Mouse (Mus musculus): ENCODE data around the gene S1pr1.
A peak's percentile ranks its signal among the peaks of the same experiment; 100 is the strongest.

The S1pr1 gene

DNA sequence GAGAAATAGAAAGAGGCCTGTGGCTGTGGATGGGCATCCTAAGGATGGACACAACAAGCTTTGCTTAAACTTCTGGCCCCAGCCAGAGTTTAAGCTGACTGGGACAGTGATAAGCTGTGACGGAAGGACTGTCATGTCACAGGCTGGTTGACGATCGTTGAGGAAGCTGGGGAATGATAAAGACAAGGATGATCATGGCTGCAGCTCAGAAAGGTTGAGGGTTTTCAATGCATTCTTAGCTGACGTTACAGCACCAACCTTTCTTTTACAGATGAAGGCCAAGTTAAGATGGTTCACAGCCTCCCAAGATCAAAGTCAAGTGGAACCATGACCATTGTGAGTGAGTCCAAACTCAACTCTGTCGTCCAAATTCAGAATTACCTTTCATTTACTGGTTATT lies 40.2 kb downstream of the S1pr1 start:
- DNase-seq (ENCODE audit: low spot score in 2 of 2) = no peak

DNA sequence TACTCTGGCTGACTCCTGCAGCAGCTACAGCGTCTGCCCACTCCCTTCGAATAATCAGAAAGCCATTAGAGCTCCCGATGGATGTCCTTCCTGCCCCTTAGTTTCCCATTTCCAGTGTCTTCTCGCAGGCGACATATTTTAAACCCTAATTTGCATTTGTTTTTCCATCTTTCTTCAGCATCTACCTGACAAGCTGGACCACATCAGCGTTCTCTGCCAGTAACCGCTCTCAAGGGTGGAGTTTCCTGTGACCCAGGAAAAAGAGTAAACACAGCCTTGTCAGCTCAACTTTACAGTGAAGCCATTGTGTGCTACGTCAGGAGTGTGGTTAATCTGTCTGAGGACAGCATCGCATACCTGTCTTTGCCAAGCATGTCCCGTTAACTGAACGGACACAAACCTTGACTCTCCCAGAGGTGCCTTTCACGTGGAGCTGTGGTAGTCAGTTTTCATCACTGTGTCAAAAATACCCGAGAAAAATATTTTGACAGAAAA lies 41.2 kb downstream of the S1pr1 start:
- DNase-seq (ENCODE audit: low spot score in 2 of 2) = peak; percentile 74 to 78

DNA sequence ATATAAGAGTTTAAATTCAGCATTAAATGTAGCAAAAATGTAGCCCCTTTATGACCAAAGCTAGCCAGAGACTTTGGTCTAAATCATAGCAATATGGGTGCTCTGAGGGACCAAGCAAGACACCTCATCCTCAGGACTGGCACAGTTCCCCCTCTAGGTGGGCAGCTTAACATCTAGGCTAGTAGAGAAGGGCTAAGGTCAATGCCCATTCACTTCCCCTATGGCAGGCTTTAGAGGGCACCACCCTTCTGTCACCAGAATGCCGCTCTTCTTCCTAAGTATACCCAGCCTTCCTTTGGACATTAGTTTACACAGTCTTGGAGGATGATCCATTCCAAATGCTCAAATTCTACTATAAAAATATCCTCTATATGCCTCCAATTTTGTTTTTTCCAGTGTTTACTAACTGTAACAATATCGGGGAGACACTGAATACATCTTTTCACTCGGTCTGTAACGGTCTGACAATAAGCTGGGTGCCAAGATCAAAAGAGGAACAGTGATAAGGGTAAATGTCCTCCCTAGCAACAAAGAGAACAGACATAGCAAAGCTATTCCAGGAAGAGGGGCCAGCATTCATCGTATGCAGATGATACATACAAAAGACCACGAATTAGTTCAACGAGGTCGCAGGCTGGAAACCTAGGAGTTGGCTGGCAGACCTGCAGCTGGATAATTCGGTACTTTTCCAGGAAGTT lies 41.8 kb downstream of the S1pr1 start:
- DNase-seq (ENCODE audit: low spot score in 2 of 2) = peak; percentile 13 to 41

DNA sequence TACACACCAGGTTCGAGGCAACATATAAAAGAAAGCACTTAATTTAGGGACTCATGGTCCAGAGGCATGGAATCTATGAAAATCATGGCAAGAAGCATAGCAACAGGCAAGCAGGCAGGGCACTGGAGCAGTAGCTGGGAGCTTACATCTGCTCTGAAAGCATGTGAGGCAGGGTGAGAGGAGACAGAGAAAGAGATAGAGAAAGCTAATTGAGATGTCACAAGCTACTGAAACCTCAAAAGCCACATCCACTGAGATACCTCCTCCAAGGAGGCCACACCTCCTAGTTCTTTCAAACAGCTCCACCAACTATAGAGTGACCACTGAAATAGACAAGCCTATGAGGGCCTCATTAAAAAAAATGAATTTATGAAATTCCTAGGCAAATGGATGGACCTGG lies 45.6 kb downstream of the S1pr1 start:
- DNase-seq (ENCODE audit: low spot score in 2 of 2) = peak; percentile 59 to 71

DNA sequence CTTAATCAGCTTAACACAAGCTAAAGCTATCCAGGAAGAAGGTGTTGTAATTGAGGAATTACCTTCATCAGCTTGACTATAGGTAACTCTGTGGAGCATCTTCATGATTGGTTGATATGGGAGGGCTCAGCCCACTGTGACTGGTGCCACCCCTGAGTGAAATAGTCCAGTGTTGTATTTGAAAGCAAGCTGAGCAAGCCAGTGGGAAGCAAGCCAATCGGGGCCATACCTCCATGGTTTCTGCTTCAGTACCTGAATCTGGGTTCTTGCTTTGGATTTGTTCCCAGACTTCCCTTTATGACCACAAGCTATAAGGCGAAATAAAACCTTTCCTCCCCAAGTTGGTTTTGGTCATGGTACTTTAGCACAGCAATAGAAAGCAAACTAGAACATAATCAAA lies 47.7 kb downstream of the S1pr1 start:
- DNase-seq (ENCODE audit: low spot score in 2 of 2) = no peak

DNA sequence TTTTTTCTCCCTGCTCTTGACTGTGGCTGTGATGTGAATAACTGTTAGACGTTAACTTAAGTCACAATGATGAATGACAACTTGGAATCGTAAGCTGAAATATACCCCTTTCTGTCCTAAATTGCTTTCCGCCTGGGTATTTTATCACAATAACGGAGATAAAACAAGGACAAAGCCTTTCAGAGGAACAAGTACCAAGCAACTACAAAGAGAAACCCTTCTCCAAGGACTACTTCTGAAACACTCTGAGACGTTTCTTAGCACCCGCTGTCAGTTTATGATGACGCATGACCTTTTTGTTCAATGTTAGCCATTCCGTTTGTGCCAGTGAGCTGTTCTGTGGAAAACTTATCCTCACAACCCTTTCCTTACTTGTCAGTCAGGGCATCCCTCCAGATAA lies 48.3 kb downstream of the S1pr1 start:
- DNase-seq (ENCODE audit: low spot score in 2 of 2) = no peak

DNA sequence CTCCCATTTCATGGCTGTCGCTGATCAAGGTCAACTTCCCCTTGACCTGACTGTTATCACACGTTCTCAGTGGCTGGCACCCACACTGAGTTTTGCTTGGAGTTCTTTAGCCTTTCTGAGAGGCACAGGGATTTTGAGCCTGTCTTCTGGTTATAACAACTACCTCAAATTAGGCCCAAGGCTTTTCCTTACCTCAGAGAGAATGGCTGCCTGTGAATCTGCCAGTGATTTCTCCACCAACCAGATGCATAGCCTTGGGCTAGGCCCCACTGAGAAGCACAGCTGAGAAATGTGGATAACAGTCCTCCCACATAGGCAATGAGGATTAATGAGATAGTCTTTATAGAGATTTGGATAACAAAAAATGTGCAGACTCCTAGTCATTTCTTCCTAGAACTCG lies 50.4 kb downstream of the S1pr1 start:
- DNase-seq (ENCODE audit: low spot score in 2 of 2) = no peak

DNA sequence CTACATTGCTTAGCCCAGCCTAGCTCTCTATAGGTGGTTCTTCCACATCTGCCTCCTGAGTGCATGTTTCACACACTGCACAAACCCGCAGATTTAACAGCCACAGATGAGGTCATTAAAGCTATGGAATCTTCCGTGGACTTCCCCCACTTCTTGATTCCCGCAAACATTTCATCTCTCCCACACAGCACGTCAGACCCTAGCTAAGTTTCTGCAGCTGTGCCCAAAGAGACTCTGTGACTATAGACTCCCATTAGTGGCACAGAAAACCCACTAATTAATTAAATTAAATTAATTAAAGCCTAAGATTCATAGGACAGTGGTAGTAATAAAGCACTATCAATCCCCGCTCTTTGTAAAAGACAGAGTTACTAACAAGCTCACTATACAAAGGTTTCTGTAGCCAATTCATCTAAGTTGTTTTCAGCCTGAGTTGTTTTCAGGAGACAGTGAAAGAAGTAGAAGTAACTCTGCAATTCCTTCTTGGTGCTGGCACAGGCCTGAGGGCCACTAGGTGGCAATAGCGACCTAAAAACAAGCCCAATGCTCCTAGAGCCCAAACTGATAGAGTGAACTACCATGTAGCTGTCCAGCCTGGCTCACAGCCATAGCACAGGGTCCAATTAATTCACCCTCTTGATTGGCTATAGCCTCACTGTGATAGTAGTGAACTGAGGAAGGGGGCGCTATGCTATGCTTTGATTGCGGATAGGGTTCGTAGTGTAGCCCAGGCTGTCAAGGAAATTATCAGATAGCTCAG lies 54.0 kb downstream of the S1pr1 start:
- DNase-seq (ENCODE audit: low spot score in 2 of 2) = peak; percentile 74 to 88

Measured in natural killer cell, adult 2 months (primary cell).